Mouse (Mus musculus) gastrocnemius, postnatal 36 days (tissue): ENCODE measurements around the gene Ppp1r18. TPM values are rescaled to one million over a fixed set of nuclear protein-coding genes. Genes with fewer than 3 reads are reported as not detected.

ENCODE experiments used
- DNase-seq, 2 experiments: peaks; one replicate each; pipeline ENCODE4 v3.0.0; 2022
- intact Hi-C: fragments of 180-260 bp; cut with DNase I; formaldehyde crosslinking; loops from one replicate; pipeline ENCODE4 v1.15.1; 2025
- total RNA-seq, 2 experiments: library from RNA; stranded (reverse); gene quantifications; 2 replicates each; pipeline ENCODE4 v1.2.3; 2021

Gene Ppp1r18
- total RNA-seq, 2 experiments from 2014 or later: 5.1 to 5.2 TPM

GRCm38 (mm10) chr17:35866911-35867890 is 1.8 kb downstream of the Ppp1r18 start:
- peak in 1 of 2 experiments; percentile 45 for DNase-seq
- intact Hi-C loops: no loop called here

DNA sequence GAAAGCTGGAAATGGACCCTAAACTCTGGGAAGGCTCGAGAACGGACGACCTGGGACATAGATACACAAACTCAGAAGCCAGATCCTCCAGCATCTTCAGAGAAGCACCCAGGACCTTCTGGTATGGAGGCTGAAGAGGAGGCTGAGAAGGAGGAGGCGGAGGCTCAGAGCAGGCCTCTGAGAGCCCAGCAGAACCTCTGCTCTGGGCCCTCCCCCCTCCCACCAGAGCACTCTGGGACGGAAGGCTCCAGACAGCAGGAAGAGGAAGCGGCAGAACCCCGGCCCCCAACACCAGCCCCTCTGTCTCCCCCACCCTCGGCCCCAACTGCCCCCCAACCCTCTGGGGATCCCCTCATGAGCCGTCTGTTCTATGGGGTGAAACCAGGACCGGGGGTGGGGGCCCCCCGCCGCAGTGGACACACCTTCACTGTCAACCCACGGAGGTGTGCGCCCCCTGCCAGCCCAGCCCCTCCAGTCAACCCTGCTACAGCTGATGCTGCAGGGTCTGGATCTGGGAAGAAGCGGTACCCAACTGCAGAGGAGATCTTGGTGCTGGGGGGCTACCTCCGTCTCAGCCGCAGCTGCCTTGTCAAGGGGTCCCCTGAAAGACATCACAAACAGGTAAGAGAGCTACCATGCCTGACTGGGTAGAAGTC is 2.9 kb downstream of the Ppp1r18 start:
- intact Hi-C loops: no loop called here
- DNase-seq: no peak

- intact Hi-C loops: no loop called here
- DNase-seq: no peak
These were observed 3.6 kb downstream of the Ppp1r18 start for GRCm38 (mm10) chr17:35868961-35869345.

DNA sequence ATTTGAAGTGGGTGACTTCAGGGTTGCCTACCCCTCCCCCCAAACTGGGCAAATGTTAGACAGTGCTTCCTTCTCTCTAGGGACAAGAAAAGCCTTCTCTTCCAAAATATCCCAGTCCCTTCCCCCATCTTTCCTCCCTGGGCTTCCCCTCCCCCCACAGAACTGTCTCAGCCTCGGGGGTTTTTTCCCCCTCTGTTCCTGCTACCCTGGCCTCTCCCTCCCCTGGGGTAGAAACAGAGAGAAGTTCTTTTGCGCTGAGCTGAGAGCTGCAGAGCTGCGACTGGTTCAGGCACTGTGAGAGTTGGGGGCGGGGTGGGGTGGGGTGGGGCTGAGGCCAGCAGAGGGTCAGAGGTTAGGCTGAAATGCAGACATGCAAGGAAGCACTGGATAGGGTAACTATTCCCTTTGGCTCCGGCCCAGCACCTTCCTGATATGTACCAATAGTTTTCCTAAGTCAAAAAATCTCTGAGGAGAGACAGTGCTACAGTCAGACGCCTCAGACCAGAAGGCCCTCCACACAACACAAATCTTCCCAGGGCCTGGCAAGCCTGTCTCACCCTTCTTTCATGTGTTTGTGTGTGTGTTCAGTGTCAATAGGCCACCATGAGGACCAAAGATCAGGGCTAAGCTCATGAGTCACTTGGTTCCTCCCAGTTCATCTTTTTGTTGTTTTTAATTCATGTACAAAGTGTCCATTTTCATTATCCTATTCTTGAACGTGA is 4.1 kb downstream of the Ppp1r18 start:
- peak in 1 of 2 experiments; percentile 21 for DNase-seq
- intact Hi-C loops: no loop called here

DNA sequence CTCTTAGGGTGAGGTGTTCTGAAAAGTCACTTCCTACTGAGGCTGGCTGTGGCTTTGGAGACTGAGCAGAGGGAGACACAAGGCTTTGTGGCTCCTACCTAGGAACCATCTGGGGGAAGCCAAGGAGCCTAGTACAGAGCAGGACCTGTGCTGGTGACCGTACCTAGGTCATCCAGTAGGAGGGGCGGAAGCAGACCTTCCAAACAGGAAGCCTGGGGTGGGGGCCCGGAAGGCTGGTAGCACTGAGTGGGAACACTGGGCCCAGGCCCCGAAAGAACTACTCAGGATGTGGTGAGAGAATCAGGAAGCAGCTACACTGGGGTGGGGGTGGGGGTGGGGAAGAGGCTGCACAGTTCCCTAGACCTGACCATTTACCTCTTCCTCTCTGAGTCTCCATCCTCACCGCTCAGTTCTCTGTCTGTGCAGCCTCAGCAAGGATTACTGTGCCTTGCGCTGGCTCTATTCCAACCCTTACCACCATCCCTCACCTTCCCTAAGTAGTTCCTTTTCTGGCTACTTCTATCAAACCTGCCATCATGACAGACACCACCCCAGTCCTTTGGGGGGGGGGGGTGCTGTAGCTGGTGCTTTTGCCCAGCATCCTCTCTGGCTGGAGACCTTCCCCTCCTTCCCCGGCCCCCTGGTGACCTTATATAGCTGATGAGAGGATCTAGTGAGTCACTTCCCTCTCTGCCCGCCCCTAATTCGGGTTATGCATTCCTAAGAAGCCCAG is 4.9 kb downstream of the Ppp1r18 start:
- DNase-seq: peak; percentile 44 to 55
- intact Hi-C loops: no loop called here

DNA sequence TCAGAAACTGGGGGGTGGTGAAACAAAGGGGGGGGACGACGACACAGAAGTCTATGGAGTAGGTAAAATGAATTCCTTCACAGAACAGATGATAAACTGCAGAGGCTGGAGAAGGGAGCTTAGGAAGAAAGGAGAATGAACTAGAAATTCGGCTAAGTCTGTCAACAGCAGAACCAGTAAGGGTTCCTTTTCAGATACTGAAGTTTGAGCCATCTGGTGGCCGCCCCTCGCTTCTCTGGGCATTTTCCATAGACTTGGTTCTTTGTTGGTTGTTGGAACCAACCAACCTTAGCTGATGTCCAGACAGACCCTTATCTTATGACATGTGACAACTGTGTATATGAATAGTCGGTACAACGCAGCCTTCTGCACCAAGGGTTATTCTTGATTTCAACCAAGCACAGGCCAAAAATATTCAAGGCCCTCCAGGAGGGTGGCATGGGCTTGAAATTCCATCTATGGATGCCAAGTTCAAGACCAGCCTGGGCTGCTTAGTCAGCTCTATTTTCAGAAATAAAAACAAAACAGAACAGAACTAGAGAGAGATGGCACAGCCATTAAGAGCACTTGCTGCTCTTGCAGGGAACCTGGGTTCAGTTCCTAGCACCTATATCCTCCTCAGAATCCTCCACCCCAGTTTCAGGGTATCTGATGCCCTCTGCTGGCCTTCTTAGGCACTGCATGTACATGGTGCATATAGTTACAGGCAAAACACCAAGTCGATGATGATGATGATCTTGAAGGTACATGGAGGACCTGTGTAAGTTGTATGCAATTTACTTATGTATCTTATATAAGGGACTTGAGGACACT is 5.7 kb downstream of the Ppp1r18 start:
- intact Hi-C loops: no loop called here
- DNase-seq: no peak

GRCm38 (mm10) chr17:35873774-35874519 is 8.6 kb downstream of the Ppp1r18 start:
- intact Hi-C loops: loop anchor here (2.0 kb wide), 3 partner anchors 37 to 137 kb away; no protein-coding TSS in a partner anchor
- DNase-seq: peak; percentile 83 to 90

- no peak for DNase-seq
- intact Hi-C loops: loop anchor here (2.0 kb wide), 1 partner anchor 138 kb away; no protein-coding TSS in a partner anchor
These were observed 9.3 kb downstream of the Ppp1r18 start for GRCm38 (mm10) chr17:35874721-35875120.

- peak; percentile 89 to 94 for DNase-seq
- intact Hi-C loops: no loop called here
These were observed 14.1 kb downstream of the Ppp1r18 start, which contains the start of gene Dhx16 for GRCm38 (mm10) chr17:35879245-35880057. TSS of gene Dhx16 (plus strand) at chr17:35879819.

DNA sequence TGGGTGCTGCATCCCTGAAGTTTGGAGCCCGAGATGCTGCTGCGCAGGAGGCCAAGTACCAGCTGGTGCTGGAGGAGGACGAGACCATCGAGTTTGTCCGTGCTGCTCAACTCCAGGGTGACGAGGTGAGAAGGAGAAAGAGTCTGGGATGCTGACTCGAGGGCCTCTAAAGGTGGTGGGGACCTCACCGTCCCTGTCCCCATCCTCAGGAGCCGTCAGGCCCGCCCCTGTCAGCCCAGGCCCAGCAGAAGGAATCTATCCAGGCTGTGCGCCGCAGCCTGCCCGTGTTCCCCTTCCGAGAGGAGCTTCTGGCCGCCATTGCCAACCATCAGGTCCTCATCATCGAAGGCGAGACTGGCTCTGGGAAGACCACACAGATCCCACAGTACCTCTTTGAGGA is 17.5 kb downstream of the Ppp1r18 start:
- no peak for DNase-seq
- intact Hi-C loops: no loop called here

DNA sequence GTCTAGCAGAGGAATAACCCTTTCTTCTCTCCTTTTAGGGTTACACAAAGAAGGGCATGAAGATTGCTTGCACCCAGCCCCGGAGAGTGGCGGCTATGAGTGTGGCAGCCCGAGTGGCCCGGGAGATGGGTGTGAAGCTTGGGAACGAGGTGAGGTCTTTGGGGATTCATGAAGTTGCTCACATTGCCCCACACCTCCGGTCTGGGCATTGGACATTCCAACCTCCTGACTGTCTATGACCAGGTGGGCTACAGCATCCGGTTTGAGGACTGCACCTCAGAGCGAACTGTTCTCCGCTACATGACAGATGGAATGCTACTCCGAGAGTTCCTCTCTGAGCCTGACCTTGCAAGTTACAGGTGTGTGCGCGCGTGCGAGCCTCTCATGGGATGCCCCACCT is 18.4 kb downstream of the Ppp1r18 start:
- DNase-seq: no peak
- intact Hi-C loops: no loop called here

DNA sequence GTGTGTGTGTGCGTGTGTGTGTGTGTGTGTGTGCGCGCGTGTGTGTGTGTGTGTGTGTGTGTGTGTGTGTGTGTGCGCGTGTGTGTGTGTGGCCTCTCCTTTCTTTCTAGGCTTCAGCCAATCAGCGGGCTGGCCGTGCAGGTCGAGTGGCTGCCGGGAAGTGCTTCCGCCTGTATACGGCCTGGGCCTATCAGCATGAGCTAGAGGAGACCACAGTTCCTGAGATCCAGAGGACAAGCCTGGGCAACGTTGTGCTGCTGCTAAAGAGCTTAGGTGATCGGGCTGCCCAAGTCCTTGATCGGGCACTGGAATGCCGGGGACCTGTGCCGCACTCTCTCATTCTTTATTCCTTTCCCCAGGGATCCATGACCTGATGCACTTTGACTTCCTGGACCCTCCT is 22.3 kb downstream of the Ppp1r18 start:
- no peak for DNase-seq
- intact Hi-C loops: no loop called here

DNA sequence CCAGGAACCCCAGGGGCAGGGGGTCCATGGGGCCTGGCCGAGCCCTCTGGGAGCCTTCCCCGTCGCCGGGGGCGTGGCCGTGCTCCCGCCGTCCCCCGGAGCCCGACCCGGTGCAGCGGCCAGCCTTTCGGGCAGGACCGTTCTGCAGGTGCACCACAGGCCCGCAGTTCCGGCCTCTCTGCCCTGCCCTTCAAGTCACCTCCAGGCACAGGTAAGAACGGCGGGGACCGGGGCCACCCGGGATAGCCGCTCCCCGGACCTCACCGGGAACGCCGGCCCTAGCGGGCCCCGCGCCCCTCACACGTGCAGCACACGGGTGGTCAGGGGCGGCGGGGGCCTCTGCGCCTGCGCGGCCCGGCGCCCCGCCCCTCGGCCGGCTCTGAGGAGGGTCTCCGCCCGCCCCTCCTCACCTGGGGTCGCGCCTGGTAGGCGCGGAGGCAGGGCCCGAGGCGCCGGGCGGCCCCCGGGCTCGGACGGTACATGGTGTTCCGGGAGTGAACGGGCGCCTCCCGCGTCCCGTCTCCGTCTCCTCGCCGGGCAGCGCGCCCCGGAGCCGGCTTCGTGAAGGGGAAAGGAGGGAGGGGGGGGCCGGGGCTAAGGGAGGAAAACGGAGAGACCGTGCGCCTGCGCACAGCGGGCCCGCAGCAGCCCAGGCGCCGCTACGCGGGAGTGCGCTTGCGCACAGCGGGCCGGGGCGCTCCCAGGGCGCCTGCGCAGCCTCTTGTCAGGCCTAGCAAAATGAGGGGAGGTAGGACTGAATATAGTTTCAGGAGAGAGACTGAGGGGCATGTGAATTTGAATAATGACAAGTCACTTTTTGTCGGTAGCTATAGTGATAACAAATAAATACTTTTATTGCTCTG is 31.6 kb downstream of the Ppp1r18 start, which contains the start of gene 2310061I04Rik:
Gene 2310061I04Rik (minus strand): TSS at position 651 of the 863 bp plus-strand sequence.
- intact Hi-C loops: no loop called here
- DNase-seq: peak; percentile 85 to 87

DNA sequence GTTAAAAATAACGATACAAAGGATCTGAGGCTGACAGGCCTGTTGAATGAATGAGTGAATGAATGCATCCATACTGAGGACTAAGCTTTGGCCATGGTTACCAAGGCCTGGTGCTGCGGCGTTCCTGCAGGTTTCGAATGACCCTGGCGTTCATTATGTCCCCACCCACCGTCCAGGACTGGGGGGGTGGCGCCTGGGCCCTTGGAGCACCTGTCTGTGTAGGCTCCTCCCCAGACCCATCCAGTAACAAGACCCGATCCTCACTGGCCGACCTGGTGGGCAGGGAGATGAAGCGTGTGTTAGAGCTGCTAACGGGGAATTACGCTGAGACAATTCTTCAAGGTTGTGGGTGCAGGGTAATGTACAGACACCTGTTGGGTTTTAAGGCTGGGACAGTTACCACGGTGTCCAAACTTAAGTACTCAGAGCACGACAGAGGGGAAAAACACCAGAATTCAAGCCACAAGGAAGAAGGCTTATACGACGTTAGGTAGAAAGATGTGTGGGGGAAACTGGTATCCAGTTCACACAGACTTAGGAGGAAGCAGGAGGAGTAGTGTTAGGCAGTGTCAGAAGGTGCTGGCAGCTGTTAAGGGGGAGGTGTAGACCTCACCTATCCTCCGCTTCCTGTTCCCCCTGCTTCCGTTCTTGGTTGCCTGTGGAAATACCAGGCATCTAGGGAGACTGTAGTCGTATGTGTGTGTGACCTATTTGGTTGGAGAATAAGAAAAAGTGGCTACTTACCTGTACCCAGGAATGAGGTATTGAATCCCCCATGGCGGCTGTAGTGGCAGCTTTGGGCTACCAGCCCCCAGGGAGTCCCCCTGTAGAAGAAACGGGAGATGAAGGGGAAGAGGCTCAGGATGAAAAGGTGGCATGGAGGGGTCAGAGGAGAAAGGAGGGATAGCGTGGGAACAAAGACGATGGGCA is 32.5 kb downstream of the Ppp1r18 start:
- intact Hi-C loops: no loop called here
- DNase-seq: no peak

- intact Hi-C loops: no loop called here
- DNase-seq: no peak
These were observed 35.2 kb downstream of the Ppp1r18 start for GRCm38 (mm10) chr17:35900636-35901035.
